Mouse (Mus musculus): ENCODE measurements around the gene Zbed6.
"Not testable (repeated sequence)": the region's sequence is repeated elsewhere in the genome, so short reads cannot be mapped to it uniquely, and the experiment has no call there.

DNA sequence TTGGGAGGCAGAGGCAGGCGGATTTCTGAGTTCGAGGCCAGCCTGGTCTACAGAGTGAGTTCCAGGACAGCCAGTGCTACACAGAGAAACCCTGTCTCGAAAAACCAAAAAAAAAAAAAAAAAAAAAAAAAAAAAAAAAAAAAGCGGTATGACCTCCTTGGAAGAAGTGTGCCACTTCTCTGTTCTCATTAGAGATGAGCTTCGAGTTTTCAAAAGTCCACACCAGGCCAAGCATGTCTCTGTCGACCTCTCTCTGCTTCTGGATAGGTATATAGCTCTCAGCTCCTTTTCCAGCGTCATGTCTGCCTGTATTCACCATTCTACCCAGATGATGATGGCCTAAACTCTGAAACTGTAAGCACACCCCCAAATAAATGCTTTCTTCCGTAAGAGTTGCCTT is 5.0 kb upstream of the Zbed6 start:
- not testable (repeated sequence) for TF ChIP-seq POLR2A (IDR thresholded peaks at IDR 0.05; ENCODE audit: low read depth, low read length); CTCF (conservative IDR thresholded peaks at IDR 0.05; ENCODE audit: insufficient read depth, insufficient read length, low read depth, low read length)

Data from kidney, adult 2 months (tissue).